Mouse (Mus musculus): ENCODE results near the gene Gm49354. TPM values are rescaled to one million over a fixed set of nuclear protein-coding genes. Genes with fewer than 3 reads are reported as not detected.
"Not testable (repeated sequence)": the region's sequence is repeated elsewhere in the genome, so short reads cannot be mapped to it uniquely, and the experiment has no call there.

Gm49354 gene
- polyA plus RNA-seq, 2 experiments, result not detected

DNA sequence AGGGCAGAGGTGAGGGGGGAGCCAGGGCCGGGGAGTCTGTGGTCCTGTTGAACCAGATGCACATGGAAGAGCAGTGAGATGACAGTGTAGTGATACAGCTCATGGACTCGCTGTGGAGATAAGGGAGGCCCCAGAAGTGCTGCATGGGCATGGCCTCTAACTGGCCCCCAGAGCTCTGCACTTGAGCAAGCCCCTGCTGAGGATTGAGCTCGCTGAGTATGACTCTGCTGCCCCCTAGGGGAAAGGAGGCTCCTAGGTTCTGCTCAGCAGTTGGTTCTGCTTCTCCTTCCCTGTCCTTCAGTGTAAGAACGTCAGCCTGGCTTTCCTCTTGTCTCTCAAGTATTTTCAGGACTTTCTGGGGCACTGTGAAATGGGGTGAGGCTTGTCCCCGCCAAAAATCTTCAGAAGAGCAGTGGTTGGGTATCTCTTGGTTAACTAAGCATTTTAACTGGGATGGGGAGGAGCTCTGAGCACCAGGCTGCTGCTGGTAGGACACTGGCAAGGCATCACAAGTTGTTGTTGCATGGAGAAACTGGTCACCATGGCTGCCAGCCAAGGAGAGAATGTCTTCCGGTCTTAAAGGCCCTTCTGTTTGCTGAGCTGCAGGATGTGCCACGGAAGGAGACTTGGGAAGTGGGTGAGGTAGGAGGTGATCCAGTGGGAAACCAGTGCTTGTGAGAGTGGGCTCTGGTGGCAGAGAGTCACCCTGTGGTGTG is 53.5 kb downstream of the Gm49354 start:
- Histone ChIP-seq H3K36me3 (ENCODE audit: control insufficient read depth, insufficient read depth, low read length) (no peaks in the 10 kb centered on the region), H3K27ac (replicated peaks; ENCODE audit: low read depth, low read length) (no peak overlapping the region), H3K4me2 (replicated peaks; ENCODE audit: low read depth, low read length, severe bottlenecking) (no peak overlapping the region), H3K4me3 (replicated peaks; ENCODE audit: low read length) (no peak overlapping the region), H3K9me3 (ENCODE audit: control insufficient read depth, low read length) (no peaks in the 10 kb centered on the region), H3K4me1 (ENCODE audit: control insufficient read depth, insufficient read depth, low read length) (peaks cover 5% of the 10 kb centered on the region; the same call in 1 of the 2 replicates), H3K9ac (ENCODE audit: low read depth, low read length, severe bottlenecking) (no peak overlapping the region), H3K27me3 (ENCODE audit: control insufficient read depth, insufficient read depth, low read length) (no peaks in the 10 kb centered on the region)
- ATAC-seq (ENCODE audit: low FRiP score, low read depth) (peak; percentile 76; the same call in 1 of the 2 replicates), DNase-seq (ENCODE audit: low spot score) (peak; percentile 85)
- TF ChIP-seq POLR2A (IDR thresholded peaks at IDR 0.05; ENCODE audit: borderline replicate concordance, extremely low read depth, insufficient read depth, insufficient read length), result no peak
- 23% methylated on average over 7 of the region's 7 CpGs for WGBS

GRCm38 (mm10) chr13:59726139-59726867 is 55.7 kb downstream of the Gm49354 start:
- H3K4me1 ChIP-seq (ENCODE audit: control insufficient read depth, insufficient read depth, low read length), result peaks cover 5% of the 10 kb centered on the region; the same call in 1 of the 2 replicates
- no peak for DNase-seq (ENCODE audit: low spot score)
- peak overlapping the region; percentile 38; the same call in 1 of the 2 replicates for H3K9ac ChIP-seq (ENCODE audit: low read depth, low read length, severe bottlenecking)
- peak overlapping the region; percentile 17; the same call in 1 of the 2 replicates for H3K4me3 ChIP-seq (replicated peaks; ENCODE audit: low read length)
- H3K36me3 ChIP-seq (ENCODE audit: control insufficient read depth, insufficient read depth, low read length), result no peaks in the 10 kb centered on the region
- peak overlapping the region; percentile 44 for H3K4me2 ChIP-seq (replicated peaks; ENCODE audit: low read depth, low read length, severe bottlenecking)
- no peak overlapping the region for H3K27ac ChIP-seq (replicated peaks; ENCODE audit: low read depth, low read length)
- no peaks in the 10 kb centered on the region for H3K27me3 ChIP-seq (ENCODE audit: control insufficient read depth, insufficient read depth, low read length)
- ATAC-seq (ENCODE audit: low FRiP score, low read depth), result no peak
- WGBS, result 22% methylated on average over 29 of the region's 29 CpGs
- no peak for TF ChIP-seq POLR2A (IDR thresholded peaks at IDR 0.05; ENCODE audit: borderline replicate concordance, extremely low read depth, insufficient read depth, insufficient read length)
- no peaks in the 10 kb centered on the region for H3K9me3 ChIP-seq (ENCODE audit: control insufficient read depth, low read length)

- H3K27ac ChIP-seq (replicated peaks; ENCODE audit: low read depth, low read length); DNase-seq (ENCODE audit: low spot score); ATAC-seq (ENCODE audit: low FRiP score, low read depth); H3K4me3 ChIP-seq (replicated peaks; ENCODE audit: low read length); H3K9me3 ChIP-seq (ENCODE audit: control insufficient read depth, low read length); H3K27me3 ChIP-seq (ENCODE audit: control insufficient read depth, insufficient read depth, low read length); H3K9ac ChIP-seq (ENCODE audit: low read depth, low read length, severe bottlenecking); H3K36me3 ChIP-seq (ENCODE audit: control insufficient read depth, insufficient read depth, low read length); H3K4me2 ChIP-seq (replicated peaks; ENCODE audit: low read depth, low read length, severe bottlenecking): not testable (repeated sequence)
- peaks cover 10% of the 10 kb centered on the region; the same call in 1 of the 2 replicates for H3K4me1 ChIP-seq (ENCODE audit: control insufficient read depth, insufficient read depth, low read length)
- WGBS, result 91% methylated on average over 1 of the region's 1 CpGs
These were observed 60.0 kb downstream of the Gm49354 start for GRCm38 (mm10) chr13:59722089-59722488.

DNA sequence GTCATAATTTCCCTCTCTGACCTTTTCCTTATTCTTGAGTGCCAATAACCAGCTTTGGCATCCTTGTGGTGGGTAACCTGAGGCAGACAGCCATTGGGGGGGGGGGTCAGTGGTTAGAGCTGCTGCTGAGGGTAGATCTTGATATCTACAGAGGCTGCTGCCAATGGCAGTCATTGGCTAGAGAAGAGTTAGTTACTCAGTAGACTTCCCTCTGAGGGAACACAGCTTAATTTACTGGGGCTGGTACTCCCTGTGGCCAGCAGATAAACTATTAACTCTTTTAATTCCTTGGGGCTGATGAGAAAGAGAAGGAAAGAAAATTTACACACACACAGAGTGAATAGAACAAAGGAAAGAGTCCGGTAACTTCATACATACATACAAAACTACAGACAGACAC is 62.6 kb downstream of the Gm49354 start:
- Histone ChIP-seq H3K9ac (ENCODE audit: low read depth, low read length, severe bottlenecking) (no peak overlapping the region), H3K4me3 (replicated peaks; ENCODE audit: low read length) (no peak overlapping the region), H3K27ac (replicated peaks; ENCODE audit: low read depth, low read length) (0 out of 2 replicates have a peak overlapping the region, but pooled peaks have one; percentile 10), H3K9me3 (ENCODE audit: control insufficient read depth, low read length) (no peaks in the 10 kb centered on the region), H3K4me2 (replicated peaks; ENCODE audit: low read depth, low read length, severe bottlenecking) (0 out of 2 replicates have a peak overlapping the region, but pooled peaks have one; percentile 4), H3K36me3 (ENCODE audit: control insufficient read depth, insufficient read depth, low read length) (no peaks in the 10 kb centered on the region), H3K4me1 (ENCODE audit: control insufficient read depth, insufficient read depth, low read length) (peaks cover 5% of the 10 kb centered on the region; the same call in 1 of the 2 replicates), H3K27me3 (ENCODE audit: control insufficient read depth, insufficient read depth, low read length) (no peaks in the 10 kb centered on the region)
- no peak for DNase-seq (ENCODE audit: low spot score)
- no peak for ATAC-seq (ENCODE audit: low FRiP score, low read depth)
- 100% methylated on average over 1 of the region's 1 CpGs for WGBS
- no peak for TF ChIP-seq POLR2A (IDR thresholded peaks at IDR 0.05; ENCODE audit: borderline replicate concordance, extremely low read depth, insufficient read depth, insufficient read length)

- not testable (repeated sequence) for DNase-seq (ENCODE audit: low spot score); H3K4me1 ChIP-seq (ENCODE audit: control insufficient read depth, insufficient read depth, low read length); H3K27ac ChIP-seq (replicated peaks; ENCODE audit: low read depth, low read length); H3K4me3 ChIP-seq (replicated peaks; ENCODE audit: low read length); H3K27me3 ChIP-seq (ENCODE audit: control insufficient read depth, insufficient read depth, low read length); H3K9me3 ChIP-seq (ENCODE audit: control insufficient read depth, low read length); ATAC-seq (ENCODE audit: low FRiP score, low read depth); H3K36me3 ChIP-seq (ENCODE audit: control insufficient read depth, insufficient read depth, low read length); H3K9ac ChIP-seq (ENCODE audit: low read depth, low read length, severe bottlenecking)
- H3K4me2 ChIP-seq (replicated peaks; ENCODE audit: low read depth, low read length, severe bottlenecking), result 0 out of 2 replicates have a peak overlapping the region, but pooled peaks have one; percentile 4
- 15% methylated on average over 6 of the region's 6 CpGs for WGBS
These were observed 63.1 kb downstream of the Gm49354 start for GRCm38 (mm10) chr13:59718857-59719440.

All from limb, embryonic 14.5 days (tissue).